Mouse (Mus musculus) thymus, adult 2 months (tissue): Measurements from ENCODE around the gene Ghrh.

ENCODE experiments used
- CTCF ChIP-seq: fragments of 200-500 bp; IDR thresholded peaks from 2 replicates; pipeline ENCODE4 v1.5.1; 2012; ENCODE audit warnings: mild to moderate bottlenecking, control low read depth, low read length, moderate library complexity, borderline replicate concordance; ENCODE audit not compliant: control insufficient read depth, poor library complexity, insufficient read depth; ENCODE audit errors: extremely low read depth
- POLR2A ChIP-seq: fragments of 200-500 bp; IDR thresholded peaks from 2 replicates; pipeline ENCODE4 v1.6.1; 2012; ENCODE audit warnings: mild to moderate bottlenecking, low read length, control low read depth, moderate library complexity; ENCODE audit not compliant: control insufficient read depth, poor library complexity, insufficient read depth; ENCODE audit errors: extremely low read depth

- TF ChIP-seq CTCF = no peak
- TF ChIP-seq POLR2A = no peak
These were observed 31.8 kb downstream of the Ghrh start for GRCm38 (mm10) chr2:157315486-157315885.
